Mouse (Mus musculus) liver, adult 2 months (tissue): ENCODE data around the gene Nasp. TPM values are rescaled to one million over a fixed set of nuclear protein-coding genes. Genes with fewer than 3 reads are reported as not detected.

Experiments used
- DNase-seq: peaks from one replicate; pipeline ENCODE4 v3.0.0-alpha.2; 2011; ENCODE audit warnings: low read depth, low spot score; ENCODE audit errors: extremely low read depth
- H3K27ac ChIP-seq: fragments of 200-500 bp; replicated peaks from 2 replicates; pipeline ENCODE4 v1.5.1; 2012; ENCODE audit warnings: low read depth, mild to moderate bottlenecking, control low read depth, inconsistent platforms, low read length; ENCODE audit not compliant: insufficient read depth
- H3K27me3 ChIP-seq: fragments of 200-500 bp; 2 replicates; pipeline ENCODE4 v1.6.1; 2012; ENCODE audit warnings: mild to moderate bottlenecking, moderate library complexity, low read length, inconsistent platforms; ENCODE audit not compliant: control insufficient read depth, insufficient read depth
- H3K36me3 ChIP-seq: fragments of 200-500 bp; 2 replicates; pipeline ENCODE4 v1.6.1; 2012; ENCODE audit warnings: low read length, inconsistent platforms; ENCODE audit not compliant: control insufficient read depth, insufficient read depth
- H3K4me1 ChIP-seq: fragments of 200-500 bp; 2 replicates; pipeline ENCODE4 v1.6.1; 2011; ENCODE audit warnings: low read length; ENCODE audit not compliant: control insufficient read depth, insufficient read depth
- H3K4me3 ChIP-seq: fragments of 200-500 bp; 2 replicates; pipeline ENCODE4 v1.5.1; 2011; ENCODE audit warnings: low read depth, mild to moderate bottlenecking, control low read depth, low read length, moderate library complexity; ENCODE audit not compliant: insufficient read depth
- H3K79me2 ChIP-seq: fragments of 200-500 bp; 2 replicates; pipeline ENCODE4 v1.6.1; 2012; ENCODE audit warnings: inconsistent platforms, mild to moderate bottlenecking, low read length, moderate library complexity; ENCODE audit not compliant: control insufficient read depth, insufficient read depth
- H3K9ac ChIP-seq: fragments of 200-500 bp; 2 replicates; pipeline ENCODE4 v1.6.1; 2012; ENCODE audit warnings: low read depth, mild to moderate bottlenecking, control low read depth, inconsistent platforms, low read length
- CTCF ChIP-seq: fragments of 200-500 bp; IDR thresholded peaks from 2 replicates; pipeline ENCODE4 v1.5.1; 2011; ENCODE audit warnings: low read depth, low read length, control low read depth
- POLR2A ChIP-seq: fragments of 200-500 bp; IDR thresholded peaks from 2 replicates; pipeline ENCODE4 v1.6.1; 2011; ENCODE audit warnings: low read length, control low read depth; ENCODE audit not compliant: insufficient read depth; ENCODE audit errors: extremely low read depth
- WGBS: fragments of 180-500 bp; shearing (Covaris S2); methylation state at CpG from one replicate; pipeline ENCODE4 v1.1.7; 2018; 5-methylcytosine and 5-hydroxymethylcytosine counted together
- polyA plus RNA-seq: library from polyadenylated mRNA; depleted of rRNA; stranded (reverse); fragments of >200 nt; gene quantifications from 2 replicates; pipeline ENCODE4 v1.2.3, GENCODE M21; 2012
- total RNA-seq: library from RNA; depleted of rRNA; stranded (reverse); fragments of >200 nt; gene quantifications from 2 replicates; pipeline ENCODE4 v1.2.3, GENCODE M21; 2014

The Nasp gene
- total and polyA plus RNA-seq, 2 experiments: 2.0 to 12.4 TPM

DNA sequence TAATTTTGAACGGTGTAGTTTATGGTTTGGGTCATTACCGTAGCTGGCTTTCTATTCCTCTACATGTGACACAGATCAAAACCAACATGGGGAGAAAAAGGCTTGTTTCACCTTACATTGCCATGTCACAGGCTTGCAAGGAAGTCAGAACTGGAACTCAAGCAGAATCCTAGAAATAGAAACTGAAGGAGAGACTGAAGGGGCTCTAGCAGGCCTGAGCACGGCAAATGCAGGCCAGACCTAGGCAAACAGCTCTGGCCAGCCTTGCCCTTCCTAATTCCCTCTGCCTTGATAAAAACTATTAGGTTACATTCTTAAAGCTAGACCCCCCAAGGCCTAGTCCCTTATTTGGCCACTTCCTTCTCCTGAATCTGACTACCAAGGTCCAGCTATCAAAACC is 27.9 kb upstream of the Nasp start:
- Histone ChIP-seq H3K4me1 (peaks cover 22% of the 10 kb centered on the region), H3K27me3 (no peaks in the 10 kb centered on the region), H3K79me2 (peaks cover 6% of the 10 kb centered on the region; the same call in 1 of the 2 replicates), H3K36me3 (no peaks in the 10 kb centered on the region), H3K9ac (no peak overlapping the region), H3K4me3 (no peak overlapping the region), H3K27ac (peak overlapping the region; percentile 79)
- WGBS: 52% methylated on average over 3 of the region's 3 CpGs
- no peak for TF ChIP-seq POLR2A
- TF ChIP-seq CTCF: no peak
- no peak for DNase-seq

DNA sequence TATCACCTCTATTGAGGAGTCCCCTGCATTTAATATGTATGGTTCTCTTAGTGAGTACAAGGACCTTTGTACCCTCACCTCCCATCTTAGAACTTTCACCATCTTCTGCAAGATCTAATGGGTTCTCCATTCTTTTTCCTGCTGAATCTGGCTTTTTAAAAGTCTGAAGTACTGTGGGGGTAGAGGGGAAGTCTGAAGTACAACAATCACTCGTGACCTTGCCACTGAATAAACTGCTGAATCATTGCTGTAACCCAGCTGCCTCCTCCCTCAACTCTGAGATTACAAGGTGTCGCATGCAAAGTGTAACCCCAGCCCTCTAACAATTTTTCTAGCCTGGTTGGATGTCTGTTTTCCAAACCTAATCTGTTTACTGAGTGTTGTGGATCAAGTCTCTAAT is 27.4 kb upstream of the Nasp start:
- 10% methylated on average over 2 of the region's 2 CpGs for WGBS
- TF ChIP-seq CTCF: no peak
- no peak for TF ChIP-seq POLR2A
- Histone ChIP-seq H3K36me3 (no peaks in the 10 kb centered on the region), H3K4me3 (no peak overlapping the region), H3K27ac (peak overlapping the region; percentile 61), H3K4me1 (peaks cover 20% of the 10 kb centered on the region), H3K9ac (no peak overlapping the region), H3K79me2 (peaks cover 9% of the 10 kb centered on the region), H3K27me3 (no peaks in the 10 kb centered on the region)
- DNase-seq: peak; percentile 87

DNA sequence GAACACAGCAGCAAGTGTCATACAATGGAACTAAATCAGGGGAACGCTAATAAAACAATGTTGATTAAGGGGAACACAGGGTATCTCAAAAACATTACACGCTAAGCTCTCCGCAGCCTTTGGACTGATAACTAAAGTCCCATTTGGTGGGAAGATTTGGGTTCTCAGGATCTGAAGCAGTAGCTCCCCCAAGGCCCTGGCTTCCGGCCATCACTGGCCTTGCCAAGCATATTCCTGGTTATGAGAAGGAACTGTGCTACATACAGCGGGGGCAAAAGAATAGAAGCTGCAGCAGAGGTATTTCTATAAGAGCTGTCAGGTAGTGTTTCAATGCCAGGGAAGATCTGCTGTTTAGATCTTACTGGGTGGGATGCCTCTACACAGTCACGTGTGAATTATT is 25.5 kb upstream of the Nasp start:
- Histone ChIP-seq H3K27me3 (no peaks in the 10 kb centered on the region), H3K4me3 (no peak overlapping the region), H3K4me1 (peaks cover 22% of the 10 kb centered on the region), H3K36me3 (peaks cover 2% of the 10 kb centered on the region; the same call in 1 of the 2 replicates), H3K79me2 (peaks cover 20% of the 10 kb centered on the region), H3K27ac (no peak overlapping the region), H3K9ac (no peak overlapping the region)
- 89% methylated on average over 6 of the region's 6 CpGs for WGBS
- TF ChIP-seq CTCF: no peak
- TF ChIP-seq POLR2A: no peak
- DNase-seq: no peak

DNA sequence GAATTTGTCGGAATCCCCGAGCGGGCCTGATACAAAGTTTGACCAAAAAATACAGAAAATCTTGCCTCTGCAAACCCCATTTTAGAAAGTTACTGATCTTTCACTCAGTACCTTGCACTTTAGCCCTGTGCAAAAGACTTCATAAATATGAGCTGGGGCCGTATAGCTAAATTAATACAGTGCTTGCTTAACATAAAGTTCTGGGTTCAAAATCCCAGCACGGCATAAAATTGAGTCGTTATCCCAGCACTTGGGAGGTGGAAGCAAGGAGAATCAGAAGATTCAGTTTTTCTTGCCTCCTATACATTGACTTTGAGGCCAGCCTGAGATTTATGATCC is 24.0 kb upstream of the Nasp start:
- peak overlapping the region; percentile 79 for H3K4me3 ChIP-seq
- peaks cover 13% of the 10 kb centered on the region for H3K36me3 ChIP-seq
- H3K9ac ChIP-seq: peak overlapping the region; percentile 39
- H3K79me2 ChIP-seq: peaks cover 28% of the 10 kb centered on the region
- no peaks in the 10 kb centered on the region for H3K27me3 ChIP-seq
- 4% methylated on average over 6 of the region's 6 CpGs for WGBS
- TF ChIP-seq POLR2A: no peak
- TF ChIP-seq CTCF: no peak
- peak overlapping the region; percentile 96 for H3K27ac ChIP-seq
- peaks cover 28% of the 10 kb centered on the region for H3K4me1 ChIP-seq
- DNase-seq: no peak

DNA sequence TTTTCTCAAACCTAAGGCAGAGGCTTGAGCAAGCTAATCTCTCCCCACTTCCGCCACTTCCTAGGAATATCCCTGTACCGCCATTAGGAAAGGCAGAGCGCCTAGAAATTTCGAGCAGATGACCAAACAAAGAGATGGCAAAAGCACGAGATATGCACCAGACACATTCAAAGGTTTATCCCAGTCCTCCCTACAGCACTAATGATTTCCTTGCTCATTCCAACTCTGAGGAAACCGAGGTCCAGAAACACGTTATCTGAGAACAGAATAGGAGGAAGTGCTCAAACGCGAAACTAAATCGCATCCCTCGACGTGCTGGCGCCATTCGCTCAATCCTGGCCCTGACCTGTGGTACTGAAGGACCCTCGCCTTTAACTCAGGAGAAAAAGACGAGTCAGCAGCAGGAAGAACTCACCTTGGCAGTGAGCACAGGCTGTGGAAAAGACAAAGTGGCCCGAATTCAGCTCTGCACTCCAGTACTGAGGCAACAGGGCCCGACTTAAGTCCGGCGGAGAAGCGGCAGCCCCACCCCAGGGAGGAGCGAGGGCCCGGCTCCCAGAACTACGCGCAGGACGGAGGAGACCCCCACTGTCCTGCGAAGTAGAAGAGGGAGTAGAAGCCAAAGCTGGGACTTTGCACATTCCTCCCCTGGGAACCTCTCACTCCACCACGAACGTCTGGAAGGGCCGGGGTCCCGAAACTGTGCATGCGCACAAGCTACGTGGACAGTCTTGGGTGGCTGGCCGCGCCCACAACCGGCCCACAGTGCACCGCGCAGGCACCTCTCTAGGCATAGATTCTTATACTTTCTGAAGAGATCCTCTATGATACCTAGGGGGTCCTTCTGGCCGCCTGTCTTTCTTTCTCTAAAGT is 23.4 kb upstream of the Nasp start, which contains the start of gene Akr1a1:
Gene Akr1a1, minus strand, starts transcription at position 757 of the 873 bp plus-strand sequence.
- Histone ChIP-seq H3K79me2 (peaks cover 31% of the 10 kb centered on the region), H3K27me3 (no peaks in the 10 kb centered on the region), H3K27ac (peak within 1 kb of the TSS; percentile 96), H3K36me3 (peaks cover 13% of the 10 kb centered on the region), H3K9ac (peak within 1 kb of the TSS; percentile 89), H3K4me3 (peak within 1 kb of the TSS; percentile 79), H3K4me1 (peaks cover 29% of the 10 kb centered on the region)
- DNase-seq: peak; percentile 83
- under 1% methylated on average over 39 of the region's 39 CpGs for WGBS
- TF ChIP-seq CTCF (no peak), POLR2A (peak; percentile 78)

DNA sequence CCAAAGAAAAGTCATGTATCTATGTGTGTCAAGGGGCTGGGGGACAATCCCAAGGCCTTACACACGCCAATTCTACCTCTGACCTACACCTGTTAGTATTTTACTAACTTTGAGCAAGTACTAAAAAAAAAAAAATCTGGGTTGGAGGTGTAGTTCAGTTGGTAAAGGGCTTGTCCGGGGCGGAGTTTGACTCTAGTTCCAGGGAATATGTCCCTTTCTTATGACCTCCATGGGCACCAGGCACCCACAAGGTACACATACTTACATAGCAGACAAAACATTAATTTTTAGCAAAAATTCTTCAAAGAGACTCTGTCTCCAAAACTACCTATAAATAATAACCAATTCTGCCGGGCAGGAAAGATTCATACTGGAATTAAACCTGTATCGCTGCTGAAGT is 22.6 kb upstream of the Nasp start:
- H3K4me1 ChIP-seq: peaks cover 30% of the 10 kb centered on the region
- WGBS: 3% methylated on average over 5 of the region's 5 CpGs
- DNase-seq: peak; percentile 72
- peak overlapping the region; percentile 89 for H3K9ac ChIP-seq
- no peaks in the 10 kb centered on the region for H3K27me3 ChIP-seq
- H3K36me3 ChIP-seq: peaks cover 13% of the 10 kb centered on the region
- TF ChIP-seq CTCF (no peak), POLR2A (no peak)
- H3K79me2 ChIP-seq: peaks cover 36% of the 10 kb centered on the region
- peak overlapping the region; percentile 79 for H3K4me3 ChIP-seq
- H3K27ac ChIP-seq: peak overlapping the region; percentile 96
